Mouse (Mus musculus): ENCODE measurements around the gene Cd59a. TPM values are rescaled to one million over a fixed set of nuclear protein-coding genes. Genes with fewer than 3 reads are reported as not detected.

The Cd59a gene
- polyA plus RNA-seq, 1 experiment from 2014 or later = 16.6 TPM

DNA sequence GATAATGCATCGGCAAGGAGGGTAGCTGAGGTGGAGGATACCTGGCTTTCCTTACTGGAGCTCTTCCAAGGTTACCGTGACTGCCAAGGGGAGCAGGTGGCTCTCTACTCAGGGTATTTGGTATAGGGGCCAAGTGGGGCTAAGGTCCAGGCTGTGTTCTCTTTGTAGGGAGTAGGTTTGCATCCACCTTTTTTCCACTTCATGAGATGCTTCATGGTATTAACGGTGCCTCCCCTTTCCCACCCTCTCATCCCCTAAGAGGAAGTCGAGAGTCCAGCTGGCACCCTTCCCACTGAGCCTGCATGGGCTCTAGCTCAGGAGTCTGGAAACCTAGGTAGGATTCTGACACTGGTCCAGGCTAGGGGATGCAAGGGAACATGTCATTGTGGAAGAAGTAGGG, 57.7 kb downstream of the Cd59a start:
- H3K36me3 ChIP-seq (replicated peaks) = no peaks in the 10 kb centered on the region; the same call in 1 of the 2 replicates
- H3K4me1 ChIP-seq = no peaks in the 10 kb centered on the region
- H3K4me3 ChIP-seq (replicated peaks) = no peak overlapping the region
- no peaks in the 10 kb centered on the region for H3K9me3 ChIP-seq
- no peak overlapping the region for H3K9ac ChIP-seq
- 86% methylated on average over 4 of the region's 4 CpGs for WGBS
- ATAC-seq (ENCODE audit: low FRiP score) = no peak
- H3K27ac ChIP-seq = no peak overlapping the region
- no peaks in the 10 kb centered on the region for H3K27me3 ChIP-seq
- H3K4me2 ChIP-seq = no peak overlapping the region

- H3K4me3 ChIP-seq (replicated peaks) = no peak overlapping the region
- H3K27ac ChIP-seq = no peak overlapping the region
- H3K9ac ChIP-seq = no peak overlapping the region
- no peaks in the 10 kb centered on the region; the same call in 1 of the 2 replicates for H3K36me3 ChIP-seq (replicated peaks)
- WGBS = 85% methylated on average over 3 of the region's 3 CpGs
- ATAC-seq (ENCODE audit: low FRiP score) = no peak
- no peaks in the 10 kb centered on the region for H3K4me1 ChIP-seq
- H3K27me3 ChIP-seq = no peaks in the 10 kb centered on the region
- no peak overlapping the region for H3K4me2 ChIP-seq
- H3K9me3 ChIP-seq = no peaks in the 10 kb centered on the region
These were observed 58.3 kb downstream of the Cd59a start for GRCm38 (mm10) chr2:104153876-104154275.

GRCm38 (mm10) chr2:104157831-104158230, 62.2 kb downstream of the Cd59a start:
- H3K27ac ChIP-seq = no peak overlapping the region
- no peaks in the 10 kb centered on the region for H3K27me3 ChIP-seq
- no peak for ATAC-seq (ENCODE audit: low FRiP score)
- no peak overlapping the region for H3K4me2 ChIP-seq
- 88% methylated on average over 4 of the region's 4 CpGs for WGBS
- H3K36me3 ChIP-seq (replicated peaks) = no peaks in the 10 kb centered on the region
- H3K9me3 ChIP-seq = no peaks in the 10 kb centered on the region
- no peaks in the 10 kb centered on the region for H3K4me1 ChIP-seq
- H3K9ac ChIP-seq = no peak overlapping the region
- no peak overlapping the region for H3K4me3 ChIP-seq (replicated peaks)

- 87% methylated on average over 7 of the region's 7 CpGs for WGBS
- ATAC-seq (ENCODE audit: low FRiP score) = no peak
- Histone ChIP-seq H3K4me3 (replicated peaks) (no peak overlapping the region), H3K9ac (no peak overlapping the region), H3K4me2 (no peak overlapping the region), H3K27me3 (no peaks in the 10 kb centered on the region), H3K36me3 (replicated peaks) (no peaks in the 10 kb centered on the region), H3K4me1 (peaks cover 7% of the 10 kb centered on the region), H3K27ac (no peak overlapping the region), H3K9me3 (no peaks in the 10 kb centered on the region)
These were observed 67.8 kb downstream of the Cd59a start for GRCm38 (mm10) chr2:104163418-104163817.

- Histone ChIP-seq H3K9ac (no peak overlapping the region), H3K4me3 (replicated peaks) (no peak overlapping the region), H3K27me3 (no peaks in the 10 kb centered on the region), H3K27ac (no peak overlapping the region), H3K9me3 (no peaks in the 10 kb centered on the region), H3K4me2 (no peak overlapping the region), H3K4me1 (peaks cover 13% of the 10 kb centered on the region), H3K36me3 (replicated peaks) (no peaks in the 10 kb centered on the region)
- ATAC-seq (ENCODE audit: low FRiP score) = no peak
- WGBS = 90% methylated on average over 4 of the region's 4 CpGs
These were observed 68.4 kb downstream of the Cd59a start for GRCm38 (mm10) chr2:104163978-104164487.

Other genes with a start within 250 kb of the Cd59a start
- gene Lmo2, start 137.8 kb upstream of the Cd59a start, polyA plus RNA-seq (2016; fragmentation: Nextera tagmentation; extraction: Ambion mirVana) = 29.1 and 39.5 TPM in 2 replicates
- gene Fbxo3, start 68.1 kb upstream of the Cd59a start, polyA plus RNA-seq (2016; fragmentation: Nextera tagmentation; extraction: Ambion mirVana) = 56.3 and 62.9 TPM in 2 replicates
- gene 4931422A03Rik, start 67.4 kb upstream of the Cd59a start, polyA plus RNA-seq (2016; fragmentation: Nextera tagmentation; extraction: Ambion mirVana) = 2.4 and 2.7 TPM in 2 replicates
- not detected in 2 replicates for gene Gm10912, start 30.0 kb upstream of the Cd59a start, polyA plus RNA-seq (2016; fragmentation: Nextera tagmentation; extraction: Ambion mirVana)
- not detected in 2 replicates for gene Gm10799, start 27.3 kb upstream of the Cd59a start, polyA plus RNA-seq (2016; fragmentation: Nextera tagmentation; extraction: Ambion mirVana)
- gene Cd59b, start 26.0 kb upstream of the Cd59a start, polyA plus RNA-seq (2016; fragmentation: Nextera tagmentation; extraction: Ambion mirVana) = 1.8 and 2.6 TPM in 2 replicates
- not detected in 2 replicates for gene A930018P22Rik, start 27.0 kb downstream of the Cd59a start, polyA plus RNA-seq (2016; fragmentation: Nextera tagmentation; extraction: Ambion mirVana)

Measured in forebrain, embryonic 12.5 days (tissue).